Mouse (Mus musculus) embryonic facial prominence, embryonic 14.5 days (tissue): ENCODE results near the gene Rce1. TPM values are rescaled to one million over a fixed set of nuclear protein-coding genes. Genes with fewer than 3 reads are reported as not detected.

Experiments
- ATAC-seq: fragments of 200-750 bp; cut with Nextera tagmentation; 2 replicates; pipeline ENCODE4 v1.8.0; 2017; ENCODE audit warnings: low read depth, moderate number of reproducible peaks, moderate TSS enrichment
- DNase-seq: peaks from one replicate; pipeline ENCODE4 v3.0.0-alpha.2; 2015; ENCODE audit warnings: low spot score
- H3K27ac ChIP-seq: fragments of 300-500 bp; sonication (generic); replicated peaks from 2 replicates; pipeline ENCODE4 v1.5.1; 2014; ENCODE audit warnings: low read depth, mild to moderate bottlenecking, low read length, moderate library complexity
- H3K27me3 ChIP-seq: fragments of 300-500 bp; sonication (generic); replicated peaks from 2 replicates; pipeline ENCODE4 v1.6.1; 2014; ENCODE audit warnings: low read length; ENCODE audit not compliant: control insufficient read depth, insufficient read depth
- H3K36me3 ChIP-seq: fragments of 300-500 bp; sonication (generic); 2 replicates; pipeline ENCODE4 v1.6.1; 2014; ENCODE audit warnings: low read length, mixed read lengths; ENCODE audit not compliant: control insufficient read depth, insufficient read depth
- H3K4me1 ChIP-seq: fragments of 300-500 bp; sonication (generic); 2 replicates; pipeline ENCODE4 v1.6.1; 2014; ENCODE audit warnings: antibody characterized with exemption, low read length; ENCODE audit not compliant: control insufficient read depth, insufficient read depth
- H3K4me2 ChIP-seq: fragments of 300-500 bp; sonication (generic); 2 replicates; pipeline ENCODE4 v1.6.1; 2014; ENCODE audit warnings: low read depth, mild to moderate bottlenecking, low read length, moderate library complexity, mixed read lengths
- H3K4me3 ChIP-seq: fragments of 300-500 bp; sonication (generic); 2 replicates; pipeline ENCODE4 v1.5.1; 2014; ENCODE audit warnings: low read depth, mild to moderate bottlenecking, low read length
- H3K9ac ChIP-seq: fragments of 300-500 bp; sonication (generic); 2 replicates; pipeline ENCODE4 v1.6.1; 2014; ENCODE audit warnings: low read depth, mild to moderate bottlenecking, low read length, moderate library complexity, mixed read lengths
- H3K9me3 ChIP-seq: fragments of 300-500 bp; sonication (generic); 2 replicates; pipeline ENCODE4 v1.6.1; 2016; ENCODE audit warnings: low read length; ENCODE audit not compliant: control insufficient read depth
- WGBS: fragments of 180-500 bp; shearing (Covaris S2); extraction: QIAGEN DNeasy Blood & Tissue Kit; methylation state at CpG from one replicate; pipeline ENCODE4 v1.1.7; 2014; 5-methylcytosine and 5-hydroxymethylcytosine counted together
- polyA plus RNA-seq: library from polyadenylated mRNA; unstranded; fragments of >200 nt; fragmentation: Nextera tagmentation; extraction: Ambion mirVana; gene quantifications from 2 replicates; pipeline ENCODE4 v1.2.1, GENCODE M21; 2014

Rce1 gene
- polyA plus RNA-seq, 1 experiment from 2014 or later = 52.1 TPM

DNA sequence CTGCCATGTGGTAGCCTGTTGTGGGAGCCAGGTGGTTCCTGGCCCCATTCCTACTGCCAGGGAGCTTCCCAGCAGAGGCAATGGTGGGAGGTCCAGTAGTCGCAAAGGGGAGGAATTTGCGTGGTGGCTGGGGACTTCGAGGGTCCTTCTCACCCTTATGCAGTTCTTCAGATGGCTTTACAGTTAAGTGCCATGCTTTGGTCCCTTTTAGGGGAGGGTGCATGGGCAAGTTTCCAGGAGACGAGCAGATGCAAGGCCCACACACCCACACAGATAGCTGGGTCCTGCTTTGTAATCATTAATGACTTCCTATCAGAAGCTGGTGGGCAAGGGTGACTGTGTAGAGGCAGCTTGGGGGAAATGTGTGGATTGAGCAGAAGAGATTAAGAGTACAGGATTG is 8.9 kb downstream of the Rce1 start:
- WGBS = 47% methylated on average over 4 of the region's 4 CpGs
- Histone ChIP-seq H3K27ac (peak overlapping the region; percentile 89; the same call in 1 of the 2 replicates), H3K4me3 (peak overlapping the region; percentile 89; the same call in 1 of the 2 replicates)

DNA sequence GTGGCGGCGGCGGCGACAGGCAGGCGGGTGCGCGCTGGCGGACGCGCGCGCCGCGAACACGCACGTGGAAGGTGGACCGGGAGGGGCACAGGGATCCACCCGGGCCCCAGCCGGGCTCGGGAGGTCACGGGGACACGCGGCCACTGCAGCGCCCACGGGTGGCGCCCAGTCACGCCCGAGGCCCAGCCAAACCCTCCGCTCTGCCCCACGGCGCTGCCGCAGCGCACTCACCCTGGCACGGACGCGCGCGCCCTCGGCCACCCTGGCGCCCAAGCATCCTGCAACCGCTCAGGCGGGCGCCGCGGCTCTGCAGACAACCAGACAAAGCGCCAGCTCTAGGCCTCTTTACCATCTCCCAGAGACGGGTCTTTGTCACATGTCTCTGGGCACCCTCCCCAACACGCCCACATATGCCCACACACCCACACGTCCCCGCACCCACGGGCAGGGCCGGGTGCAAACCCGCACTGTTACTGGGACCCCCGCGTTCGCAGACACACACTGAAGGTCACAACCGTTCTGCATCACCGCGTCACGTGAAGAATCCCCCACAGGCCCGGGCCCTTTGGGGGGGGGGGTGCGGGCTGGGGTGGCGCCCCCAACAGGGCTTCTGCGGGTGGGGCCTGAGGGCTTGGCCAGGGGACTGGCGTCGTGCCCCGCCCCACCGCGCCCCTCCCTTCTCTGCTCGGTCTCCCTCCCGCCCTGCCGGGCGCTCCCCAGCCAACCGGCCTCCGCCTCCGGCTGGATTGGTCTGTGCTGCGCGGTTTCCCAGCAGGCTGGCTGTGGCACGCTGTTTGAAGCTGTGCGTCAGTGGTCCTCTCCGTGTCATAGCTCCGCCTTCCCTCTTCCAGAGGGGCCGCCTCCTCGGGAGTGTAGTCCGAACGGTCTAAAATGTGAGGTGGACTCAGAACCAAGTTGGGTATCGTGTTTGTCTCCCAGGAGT is 10.0 kb downstream of the Rce1 start, which contains the start of gene Lrfn4:
Gene Lrfn4, minus strand, starts transcription at position 517 of the 943 bp plus-strand sequence.
- ATAC-seq (peak; percentile 96), DNase-seq (peak; percentile 97)
- Histone ChIP-seq H3K4me2 (peak within 1 kb of the TSS; percentile 60), H3K9ac (peak within 1 kb of the TSS; percentile 96), H3K27me3 (no peaks in the 10 kb centered on the region), H3K9me3 (no peaks in the 10 kb centered on the region), H3K27ac (peak within 1 kb of the TSS; percentile 89), H3K4me3 (peak within 1 kb of the TSS; percentile 89), H3K36me3 (peaks cover 34% of the 10 kb centered on the region), H3K4me1 (peaks cover 8% of the 10 kb centered on the region)
- under 1% methylated on average over 20 of the region's 87 CpGs for WGBS

More for the DNA sequence above, 8.9 kb downstream of the Rce1 start:
- Histone ChIP-seq H3K4me1 (peaks cover 8% of the 10 kb centered on the region), H3K27me3 (no peaks in the 10 kb centered on the region), H3K4me2 (no peak overlapping the region), H3K9ac (no peak overlapping the region; the same call in 1 of the 2 replicates), H3K9me3 (no peaks in the 10 kb centered on the region), H3K36me3 (peaks cover 41% of the 10 kb centered on the region)
- DNase-seq (no peak), ATAC-seq (no peak)

DNA sequence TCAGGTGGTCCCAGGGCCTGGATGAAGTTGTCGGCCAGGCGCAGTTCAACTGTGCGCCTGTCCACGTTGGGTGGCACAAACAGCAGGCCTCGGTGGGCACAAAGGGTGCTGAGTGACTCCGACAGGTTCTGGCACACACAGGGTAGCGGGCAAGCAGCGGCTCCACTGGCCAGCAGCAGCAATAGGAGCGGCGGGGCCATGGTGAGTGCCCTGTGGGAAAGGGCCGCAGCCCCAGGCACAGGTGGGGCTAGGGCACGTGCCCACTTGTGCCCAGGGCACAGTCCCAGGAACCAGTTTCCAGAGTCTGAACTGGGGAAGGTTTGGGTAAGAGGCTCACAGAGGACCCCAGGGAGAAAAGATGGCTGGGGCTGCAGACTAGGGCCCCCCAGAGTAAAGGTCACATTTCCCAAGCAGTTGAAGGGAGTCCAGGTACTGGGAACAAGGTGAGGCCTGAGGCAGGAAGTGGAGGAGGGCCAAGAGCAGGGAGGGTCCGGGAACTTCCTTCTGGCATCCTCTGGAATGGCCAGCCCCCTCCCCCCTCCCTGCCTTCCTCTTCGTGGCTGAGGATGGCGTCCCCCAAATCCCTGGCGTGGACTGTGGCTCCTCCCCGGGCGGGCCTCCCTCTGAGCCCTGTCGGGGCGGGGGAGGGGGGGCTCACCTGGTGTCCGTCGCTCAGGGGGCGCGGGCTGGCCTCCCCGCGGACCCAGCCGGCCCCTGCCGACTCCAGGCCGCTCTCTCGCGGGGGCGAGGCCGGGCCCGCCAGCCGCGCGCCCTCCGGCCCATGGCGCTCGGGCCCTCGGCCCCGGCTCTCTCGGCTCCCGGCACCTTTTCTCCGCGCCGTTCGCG is 10.9 kb downstream of the Rce1 start:
- ATAC-seq (peak; percentile 9; the same call in 1 of the 2 replicates), DNase-seq (peak; percentile 54)
- H3K27me3 ChIP-seq = no peaks in the 10 kb centered on the region
- H3K36me3 ChIP-seq = peaks cover 32% of the 10 kb centered on the region
- WGBS = 53% methylated on average over 13 of the region's 49 CpGs
- H3K9ac ChIP-seq = peak overlapping the region; percentile 96
- peaks cover 8% of the 10 kb centered on the region for H3K4me1 ChIP-seq
- peak overlapping the region; percentile 89 for H3K4me3 ChIP-seq
- peak overlapping the region; percentile 60 for H3K4me2 ChIP-seq
- peak overlapping the region; percentile 89 for H3K27ac ChIP-seq
- no peaks in the 10 kb centered on the region for H3K9me3 ChIP-seq

DNA sequence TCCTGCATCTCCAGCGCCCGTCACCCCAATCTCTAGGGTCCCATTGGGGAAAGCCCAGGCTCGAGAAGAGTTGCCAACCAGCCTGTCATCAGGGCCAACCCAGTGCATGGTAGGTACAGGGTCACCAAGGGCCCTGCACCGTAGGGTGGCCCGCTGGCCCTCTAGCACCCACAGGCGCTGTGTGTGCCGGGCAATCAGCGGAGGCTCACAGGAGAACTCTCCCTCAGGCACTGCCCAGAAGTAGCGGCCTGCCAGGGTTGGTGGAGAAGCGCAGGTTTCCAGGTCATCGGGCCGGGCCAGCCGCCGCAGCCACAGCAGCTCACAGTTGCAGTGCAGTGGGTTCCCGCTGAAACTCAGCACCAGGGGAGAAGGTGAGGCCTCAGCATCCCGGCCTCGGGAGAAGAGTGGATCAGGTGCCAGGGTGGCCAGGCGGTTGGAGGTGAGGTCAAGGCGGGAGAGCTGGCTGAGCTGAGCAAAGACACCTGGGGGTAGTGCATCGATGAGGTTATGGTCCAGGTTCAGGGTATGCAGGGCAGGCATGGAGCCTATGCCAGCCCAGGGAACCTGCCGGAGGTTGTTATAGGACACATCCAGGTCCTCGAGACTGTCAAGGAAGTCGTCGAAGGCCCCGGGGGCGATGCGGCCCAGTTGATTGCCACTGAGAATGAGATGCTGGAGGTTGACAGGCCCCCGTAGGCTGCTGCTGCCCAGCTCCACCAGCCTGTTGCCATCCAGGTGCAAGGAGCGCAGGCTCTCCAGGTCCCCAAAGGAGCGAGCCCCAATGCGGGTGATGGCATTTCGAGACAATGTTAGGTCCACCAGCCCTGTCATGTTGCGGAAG is 11.8 kb downstream of the Rce1 start:
- 86% methylated on average over 31 of the region's 33 CpGs for WGBS
- H3K27ac ChIP-seq = no peak overlapping the region

DNA sequence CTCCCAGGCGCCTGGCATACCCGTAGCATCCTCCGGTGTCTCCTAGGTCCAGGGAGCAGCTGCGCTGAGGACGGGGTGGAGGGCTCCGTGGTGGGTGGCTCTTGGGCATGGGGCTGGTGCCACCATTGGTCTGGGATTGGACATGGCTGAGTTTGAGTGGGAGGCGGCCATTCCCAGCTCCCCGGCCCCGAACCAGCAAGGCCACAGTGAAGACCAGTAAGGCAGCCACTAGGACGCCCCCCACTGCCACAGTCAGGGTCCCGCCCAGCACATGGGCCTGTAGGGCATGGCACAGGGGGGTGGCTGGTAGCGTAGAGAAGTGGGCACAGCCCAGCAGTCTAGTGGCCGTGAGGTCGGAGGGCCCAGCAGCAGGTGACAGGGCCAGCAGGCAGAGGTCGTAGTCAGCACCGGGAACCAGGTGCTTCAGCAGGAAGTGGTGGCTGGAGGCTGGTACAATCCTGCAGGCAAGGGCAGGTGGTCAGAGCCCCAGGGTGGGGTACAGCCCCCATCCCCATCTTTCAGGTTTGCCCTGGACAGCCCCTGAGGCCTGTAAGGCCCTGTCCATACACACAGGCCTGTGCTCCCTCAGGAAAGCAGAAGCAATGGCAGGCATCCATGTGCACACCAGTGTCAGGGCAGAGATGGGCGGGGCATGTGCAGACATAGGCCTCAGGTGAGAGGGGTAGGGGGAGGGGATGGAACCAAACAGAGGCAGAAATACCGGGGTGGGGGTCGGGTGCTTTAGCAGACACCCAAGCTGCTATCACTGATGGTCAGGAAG is 13.1 kb downstream of the Rce1 start:
- Histone ChIP-seq H3K4me3 (no peak overlapping the region), H3K9me3 (no peaks in the 10 kb centered on the region), H3K4me2 (no peak overlapping the region), H3K27me3 (no peaks in the 10 kb centered on the region), H3K4me1 (peaks cover 8% of the 10 kb centered on the region), H3K9ac (peak overlapping the region; percentile 6; the same call in 1 of the 2 replicates), H3K36me3 (peaks cover 32% of the 10 kb centered on the region), H3K27ac (no peak overlapping the region)
- ATAC-seq (no peak), DNase-seq (no peak)
- WGBS = 87% methylated on average over 18 of the region's 19 CpGs

More for the DNA sequence above, 11.8 kb downstream of the Rce1 start:
- ATAC-seq (no peak), DNase-seq (no peak)
- H3K4me2 ChIP-seq = peak overlapping the region; percentile 60
- peak overlapping the region; percentile 89 for H3K4me3 ChIP-seq
- peaks cover 8% of the 10 kb centered on the region for H3K4me1 ChIP-seq
- H3K27me3 ChIP-seq = no peaks in the 10 kb centered on the region
- H3K36me3 ChIP-seq = peaks cover 32% of the 10 kb centered on the region
- H3K9ac ChIP-seq = peak overlapping the region; percentile 96
- H3K9me3 ChIP-seq = no peaks in the 10 kb centered on the region

DNA sequence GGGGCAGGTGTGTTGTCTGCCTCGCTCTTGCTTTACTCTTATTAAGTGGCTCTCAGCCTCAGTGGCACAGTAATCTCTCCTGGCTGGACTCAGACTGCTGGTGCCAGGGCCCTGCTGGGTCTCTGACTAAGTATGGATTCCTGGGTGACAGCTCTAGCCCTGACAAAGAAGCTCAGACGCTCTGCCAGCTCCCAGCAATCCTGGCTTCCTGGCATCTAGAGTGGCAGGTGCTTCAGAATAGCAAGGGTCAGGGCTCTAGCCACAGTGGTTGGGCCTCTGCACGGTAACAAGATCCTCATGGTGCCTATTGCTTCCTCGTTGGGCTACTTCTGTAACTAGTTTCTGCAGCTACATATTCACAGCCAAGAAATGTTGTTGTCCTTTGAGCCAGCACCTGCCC is 15.3 kb downstream of the Rce1 start:
- Histone ChIP-seq H3K36me3 (peaks cover 32% of the 10 kb centered on the region), H3K9ac (no peak overlapping the region), H3K4me1 (peaks cover 8% of the 10 kb centered on the region), H3K27ac (no peak overlapping the region), H3K9me3 (no peaks in the 10 kb centered on the region), H3K4me3 (no peak overlapping the region), H3K4me2 (no peak overlapping the region), H3K27me3 (no peaks in the 10 kb centered on the region)
- ATAC-seq (no peak), DNase-seq (no peak)
- 45% methylated on average over 4 of the region's 4 CpGs for WGBS

DNA sequence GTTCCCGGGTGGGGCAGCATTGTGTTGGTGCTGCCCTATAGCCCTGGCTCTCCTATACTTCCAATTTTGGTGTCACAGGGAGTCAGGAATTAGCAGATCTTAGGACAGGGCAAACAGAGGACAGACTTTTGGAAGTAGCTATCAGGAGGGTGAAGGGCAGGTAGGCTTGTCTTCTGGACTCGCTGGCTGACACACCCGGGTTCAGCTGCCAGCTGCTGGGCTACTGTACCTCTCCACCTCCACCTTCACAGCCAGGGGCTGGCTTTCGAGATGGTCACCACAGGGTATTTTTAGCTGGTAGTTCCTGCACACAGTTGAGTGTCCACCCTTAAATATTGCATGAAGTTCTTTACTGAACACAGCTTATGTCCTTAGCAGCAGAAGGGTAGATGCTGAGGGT is 16.9 kb downstream of the Rce1 start:
- no peak overlapping the region for H3K27ac ChIP-seq
- H3K4me1 ChIP-seq = no peaks in the 10 kb centered on the region
- no peak overlapping the region for H3K9ac ChIP-seq
- no peak for DNase-seq
- no peak for ATAC-seq
- 92% methylated on average over 4 of the region's 4 CpGs for WGBS
- H3K27me3 ChIP-seq = no peaks in the 10 kb centered on the region
- no peak overlapping the region for H3K4me3 ChIP-seq
- H3K4me2 ChIP-seq = no peak overlapping the region
- no peaks in the 10 kb centered on the region for H3K9me3 ChIP-seq
- H3K36me3 ChIP-seq = peaks cover 24% of the 10 kb centered on the region
